Mouse (Mus musculus) erythroblast, embryonic 14.5 days (primary cell): ENCODE measurements around the gene Aoc3.

ENCODE experiments used
- GATA1 ChIP-seq: IDR thresholded peaks from 2 replicates; pipeline ENCODE4 v1.6.1; 2012; ENCODE audit warnings: low read length, inconsistent platforms, mixed read lengths
- TAL1 ChIP-seq: IDR thresholded peaks from 3 replicates; pipeline ENCODE4 v1.6.1; 2012; ENCODE audit warnings: low read length, inconsistent platforms, mixed read lengths

GRCm38 (mm10) chr11:101348774-101349173 lies 18.4 kb downstream of the Aoc3 start:
- TF ChIP-seq TAL1 (no peak), GATA1 (no peak)
